Mouse (Mus musculus): ENCODE measurements around the gene Crtac1. TPM values are rescaled to one million over a fixed set of nuclear protein-coding genes. Genes with fewer than 3 reads are reported as not detected.
A peak's percentile ranks its signal among the peaks of the same experiment; 100 is the strongest.

The Crtac1 gene
- polyA plus RNA-seq, 1 experiment from 2014 or later: 15.4 TPM

GRCm38 (mm10) chr19:42409226-42409625, 22.4 kb downstream of the Crtac1 start:
- H3K9ac ChIP-seq (replicated peaks; ENCODE audit: low read length): peak overlapping the region; percentile 49; the same call in 1 of the 2 replicates
- peak overlapping the region; percentile 7; the same call in 1 of the 2 replicates for H3K4me3 ChIP-seq (replicated peaks; ENCODE audit: low read depth, low read length)
- no peaks in the 10 kb centered on the region for H3K9me3 ChIP-seq (ENCODE audit: control insufficient read depth, low read length)
- no peaks in the 10 kb centered on the region; the same call in 1 of the 2 replicates for H3K27me3 ChIP-seq (ENCODE audit: control insufficient read depth, insufficient read depth, low read length)
- peaks cover 15% of the 10 kb centered on the region for H3K4me1 ChIP-seq (ENCODE audit: control insufficient read depth, insufficient read depth, low read length)
- peak overlapping the region; percentile 66 for H3K27ac ChIP-seq (replicated peaks; ENCODE audit: low read depth, low read length)
- peak; percentile 78 for DNase-seq
- H3K36me3 ChIP-seq (ENCODE audit: control insufficient read depth, insufficient read depth, low read length): no peaks in the 10 kb centered on the region
- H3K4me2 ChIP-seq (ENCODE audit: low read length): peak overlapping the region; percentile 45
- WGBS: 1% methylated on average over 19 of the region's 19 CpGs
- ATAC-seq (ENCODE audit: low FRiP score, low TSS enrichment): no peak; the same call in 1 of the 2 replicates

- no peak overlapping the region for H3K9ac ChIP-seq (replicated peaks; ENCODE audit: low read length)
- H3K27me3 ChIP-seq (ENCODE audit: control insufficient read depth, insufficient read depth, low read length): no peaks in the 10 kb centered on the region
- WGBS: 87% methylated on average over 15 of the region's 15 CpGs
- H3K4me3 ChIP-seq (replicated peaks; ENCODE audit: low read depth, low read length): no peak overlapping the region
- DNase-seq: no peak
- peaks cover 8% of the 10 kb centered on the region for H3K4me1 ChIP-seq (ENCODE audit: control insufficient read depth, insufficient read depth, low read length)
- ATAC-seq (ENCODE audit: low FRiP score, low TSS enrichment): no peak
- no peak overlapping the region for H3K27ac ChIP-seq (replicated peaks; ENCODE audit: low read depth, low read length)
- no peaks in the 10 kb centered on the region for H3K36me3 ChIP-seq (ENCODE audit: control insufficient read depth, insufficient read depth, low read length)
- no peak overlapping the region for H3K4me2 ChIP-seq (ENCODE audit: low read length)
- no peaks in the 10 kb centered on the region for H3K9me3 ChIP-seq (ENCODE audit: control insufficient read depth, low read length)
These were observed 27.2 kb downstream of the Crtac1 start for GRCm38 (mm10) chr19:42404364-42404763.

GRCm38 (mm10) chr19:42399974-42400373, 31.6 kb downstream of the Crtac1 start:
- DNase-seq (no peak), ATAC-seq (ENCODE audit: low FRiP score, low TSS enrichment) (no peak)
- Histone ChIP-seq H3K36me3 (ENCODE audit: control insufficient read depth, insufficient read depth, low read length) (no peaks in the 10 kb centered on the region), H3K27ac (replicated peaks; ENCODE audit: low read depth, low read length) (no peak overlapping the region), H3K4me2 (ENCODE audit: low read length) (no peak overlapping the region), H3K9ac (replicated peaks; ENCODE audit: low read length) (no peak overlapping the region), H3K9me3 (ENCODE audit: control insufficient read depth, low read length) (no peaks in the 10 kb centered on the region), H3K4me3 (replicated peaks; ENCODE audit: low read depth, low read length) (no peak overlapping the region), H3K27me3 (ENCODE audit: control insufficient read depth, insufficient read depth, low read length) (no peaks in the 10 kb centered on the region), H3K4me1 (ENCODE audit: control insufficient read depth, insufficient read depth, low read length) (peaks cover 3% of the 10 kb centered on the region; the same call in 1 of the 2 replicates)
- WGBS: 69% methylated on average over 3 of the region's 3 CpGs

DNA sequence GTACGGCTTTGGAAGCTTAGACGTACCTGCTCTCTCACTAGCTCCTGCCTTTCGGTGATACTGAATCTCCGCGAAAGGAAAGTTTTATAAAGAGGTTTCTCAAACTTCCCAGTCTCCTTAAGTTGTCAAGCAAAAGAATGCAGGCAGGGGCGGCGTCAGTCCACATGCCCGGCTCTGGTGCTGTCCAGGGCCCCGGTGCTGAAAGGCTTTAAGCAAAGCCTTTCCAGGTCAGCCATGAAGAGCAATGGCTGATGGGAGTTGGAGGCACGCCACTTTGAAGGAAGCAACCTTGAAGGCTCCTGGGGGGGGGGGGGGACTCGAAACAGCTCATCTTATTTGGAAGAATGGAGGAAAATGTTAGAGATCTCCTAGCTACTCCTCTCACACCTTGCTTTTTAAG, 34.3 kb downstream of the Crtac1 start:
- Histone ChIP-seq H3K9me3 (ENCODE audit: control insufficient read depth, low read length) (no peaks in the 10 kb centered on the region), H3K4me3 (replicated peaks; ENCODE audit: low read depth, low read length) (no peak overlapping the region), H3K27ac (replicated peaks; ENCODE audit: low read depth, low read length) (no peak overlapping the region), H3K36me3 (ENCODE audit: control insufficient read depth, insufficient read depth, low read length) (no peaks in the 10 kb centered on the region), H3K27me3 (ENCODE audit: control insufficient read depth, insufficient read depth, low read length) (no peaks in the 10 kb centered on the region), H3K4me2 (ENCODE audit: low read length) (no peak overlapping the region), H3K9ac (replicated peaks; ENCODE audit: low read length) (no peak overlapping the region), H3K4me1 (ENCODE audit: control insufficient read depth, insufficient read depth, low read length) (peaks cover 8% of the 10 kb centered on the region; the same call in 1 of the 2 replicates)
- ATAC-seq (ENCODE audit: low FRiP score, low TSS enrichment) (no peak), DNase-seq (peak; percentile 57)
- WGBS: 19% methylated on average over 11 of the region's 11 CpGs

DNA sequence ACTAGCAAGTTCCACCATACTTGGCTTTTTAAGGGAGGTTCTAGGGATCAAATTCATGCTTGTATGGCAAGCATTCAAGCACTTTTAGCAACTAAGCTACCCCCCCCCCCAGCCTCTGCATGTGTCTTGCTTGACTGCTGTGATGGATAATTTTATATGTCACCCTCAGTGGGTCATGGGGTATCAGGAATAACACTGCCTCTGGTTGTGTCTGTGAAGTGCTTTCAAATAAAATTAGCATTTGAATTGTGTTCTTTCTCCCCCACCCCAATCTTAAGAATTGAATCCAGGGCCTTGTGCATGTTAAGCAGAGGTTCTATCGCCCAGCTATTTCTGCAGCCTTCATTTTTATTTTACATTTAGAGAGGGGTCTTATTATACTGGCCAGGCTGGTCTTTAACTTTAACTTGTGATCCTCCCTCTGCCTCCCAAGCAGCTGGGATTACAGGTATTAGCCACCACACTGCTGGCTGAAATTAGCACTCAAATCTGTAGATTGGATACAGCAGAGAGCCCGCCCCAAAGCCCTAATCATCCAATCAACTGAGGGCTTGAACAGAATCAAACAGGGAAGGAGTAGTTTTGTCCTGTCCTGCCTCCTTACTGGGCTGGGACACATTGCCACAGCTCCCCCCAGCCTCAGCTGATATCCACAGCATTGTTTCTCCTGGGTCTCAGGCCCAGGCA, 36.6 kb downstream of the Crtac1 start:
- no peak for DNase-seq
- no peak overlapping the region for H3K9ac ChIP-seq (replicated peaks; ENCODE audit: low read length)
- H3K36me3 ChIP-seq (ENCODE audit: control insufficient read depth, insufficient read depth, low read length): no peaks in the 10 kb centered on the region
- 35% methylated on average over 2 of the region's 2 CpGs for WGBS
- H3K9me3 ChIP-seq (ENCODE audit: control insufficient read depth, low read length): no peaks in the 10 kb centered on the region
- peaks cover 12% of the 10 kb centered on the region for H3K4me1 ChIP-seq (ENCODE audit: control insufficient read depth, insufficient read depth, low read length)
- H3K4me2 ChIP-seq (ENCODE audit: low read length): no peak overlapping the region
- H3K27ac ChIP-seq (replicated peaks; ENCODE audit: low read depth, low read length): no peak overlapping the region
- no peak for ATAC-seq (ENCODE audit: low FRiP score, low TSS enrichment)
- H3K27me3 ChIP-seq (ENCODE audit: control insufficient read depth, insufficient read depth, low read length): no peaks in the 10 kb centered on the region
- H3K4me3 ChIP-seq (replicated peaks; ENCODE audit: low read depth, low read length): no peak overlapping the region

GRCm38 (mm10) chr19:42393920-42394319, 37.7 kb downstream of the Crtac1 start:
- Histone ChIP-seq H3K4me3 (replicated peaks; ENCODE audit: low read depth, low read length) (no peak overlapping the region), H3K27me3 (ENCODE audit: control insufficient read depth, insufficient read depth, low read length) (no peaks in the 10 kb centered on the region), H3K36me3 (ENCODE audit: control insufficient read depth, insufficient read depth, low read length) (no peaks in the 10 kb centered on the region), H3K9ac (replicated peaks; ENCODE audit: low read length) (no peak overlapping the region), H3K27ac (replicated peaks; ENCODE audit: low read depth, low read length) (no peak overlapping the region), H3K9me3 (ENCODE audit: control insufficient read depth, low read length) (no peaks in the 10 kb centered on the region), H3K4me1 (ENCODE audit: control insufficient read depth, insufficient read depth, low read length) (peaks cover 12% of the 10 kb centered on the region), H3K4me2 (ENCODE audit: low read length) (no peak overlapping the region)
- no peak for ATAC-seq (ENCODE audit: low FRiP score, low TSS enrichment)
- WGBS: 71% methylated on average over 4 of the region's 4 CpGs
- no peak for DNase-seq

- Histone ChIP-seq H3K4me2 (ENCODE audit: low read length) (no peak overlapping the region), H3K9ac (replicated peaks; ENCODE audit: low read length) (no peak overlapping the region), H3K4me1 (ENCODE audit: control insufficient read depth, insufficient read depth, low read length) (peaks cover 12% of the 10 kb centered on the region), H3K27me3 (ENCODE audit: control insufficient read depth, insufficient read depth, low read length) (no peaks in the 10 kb centered on the region), H3K9me3 (ENCODE audit: control insufficient read depth, low read length) (no peaks in the 10 kb centered on the region), H3K36me3 (ENCODE audit: control insufficient read depth, insufficient read depth, low read length) (no peaks in the 10 kb centered on the region), H3K27ac (replicated peaks; ENCODE audit: low read depth, low read length) (no peak overlapping the region), H3K4me3 (replicated peaks; ENCODE audit: low read depth, low read length) (no peak overlapping the region)
- DNase-seq (no peak), ATAC-seq (ENCODE audit: low FRiP score, low TSS enrichment) (no peak)
- WGBS: 86% methylated on average over 8 of the region's 8 CpGs
These were observed 39.5 kb downstream of the Crtac1 start for GRCm38 (mm10) chr19:42392094-42392493.

DNA sequence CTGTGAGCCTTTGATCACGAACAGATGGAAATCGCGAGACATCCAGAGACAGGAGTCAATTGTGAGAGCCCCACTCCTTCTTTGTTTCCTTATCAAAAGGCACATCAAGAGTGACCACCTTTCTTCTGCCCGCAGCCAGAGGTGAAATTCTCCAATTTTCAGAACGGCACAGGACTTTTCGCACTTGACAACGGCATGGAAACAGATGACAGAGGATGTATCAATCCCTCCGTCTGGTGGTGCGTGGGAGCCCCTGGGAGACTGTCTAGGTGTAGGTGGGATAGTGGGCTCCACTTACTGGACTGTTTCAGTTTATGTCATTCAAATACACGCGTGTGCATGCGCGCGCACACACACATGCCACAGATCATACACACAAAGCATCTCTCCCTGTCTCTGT, 42.0 kb downstream of the Crtac1 start:
- peaks cover 19% of the 10 kb centered on the region for H3K4me1 ChIP-seq (ENCODE audit: control insufficient read depth, insufficient read depth, low read length)
- no peak overlapping the region for H3K4me2 ChIP-seq (ENCODE audit: low read length)
- H3K9ac ChIP-seq (replicated peaks; ENCODE audit: low read length): no peak overlapping the region
- no peak for DNase-seq
- WGBS: 75% methylated on average over 14 of the region's 14 CpGs
- no peak overlapping the region for H3K4me3 ChIP-seq (replicated peaks; ENCODE audit: low read depth, low read length)
- no peaks in the 10 kb centered on the region for H3K36me3 ChIP-seq (ENCODE audit: control insufficient read depth, insufficient read depth, low read length)
- no peak for ATAC-seq (ENCODE audit: low FRiP score, low TSS enrichment)
- no peaks in the 10 kb centered on the region for H3K27me3 ChIP-seq (ENCODE audit: control insufficient read depth, insufficient read depth, low read length)
- no peak overlapping the region for H3K27ac ChIP-seq (replicated peaks; ENCODE audit: low read depth, low read length)
- no peaks in the 10 kb centered on the region for H3K9me3 ChIP-seq (ENCODE audit: control insufficient read depth, low read length)

GRCm38 (mm10) chr19:42384981-42385598, 46.5 kb downstream of the Crtac1 start:
- 0 out of 2 replicates have a peak, but pooled peaks cover 4% of the 10 kb centered on the region for H3K27me3 ChIP-seq (ENCODE audit: control insufficient read depth, insufficient read depth, low read length)
- peak; percentile 48; the same call in 1 of the 2 replicates for ATAC-seq (ENCODE audit: low FRiP score, low TSS enrichment)
- no peak overlapping the region for H3K27ac ChIP-seq (replicated peaks; ENCODE audit: low read depth, low read length)
- H3K9me3 ChIP-seq (ENCODE audit: control insufficient read depth, low read length): no peaks in the 10 kb centered on the region
- no peak overlapping the region for H3K4me3 ChIP-seq (replicated peaks; ENCODE audit: low read depth, low read length)
- H3K9ac ChIP-seq (replicated peaks; ENCODE audit: low read length): 0 out of 2 replicates have a peak overlapping the region, but pooled peaks have one; percentile 27
- DNase-seq: peak; percentile 55
- H3K4me2 ChIP-seq (ENCODE audit: low read length): peak overlapping the region; percentile 45
- H3K36me3 ChIP-seq (ENCODE audit: control insufficient read depth, insufficient read depth, low read length): no peaks in the 10 kb centered on the region
- WGBS: 7% methylated on average over 15 of the region's 15 CpGs
- peaks cover 30% of the 10 kb centered on the region for H3K4me1 ChIP-seq (ENCODE audit: control insufficient read depth, insufficient read depth, low read length)
